In the genomic region with DNA sequence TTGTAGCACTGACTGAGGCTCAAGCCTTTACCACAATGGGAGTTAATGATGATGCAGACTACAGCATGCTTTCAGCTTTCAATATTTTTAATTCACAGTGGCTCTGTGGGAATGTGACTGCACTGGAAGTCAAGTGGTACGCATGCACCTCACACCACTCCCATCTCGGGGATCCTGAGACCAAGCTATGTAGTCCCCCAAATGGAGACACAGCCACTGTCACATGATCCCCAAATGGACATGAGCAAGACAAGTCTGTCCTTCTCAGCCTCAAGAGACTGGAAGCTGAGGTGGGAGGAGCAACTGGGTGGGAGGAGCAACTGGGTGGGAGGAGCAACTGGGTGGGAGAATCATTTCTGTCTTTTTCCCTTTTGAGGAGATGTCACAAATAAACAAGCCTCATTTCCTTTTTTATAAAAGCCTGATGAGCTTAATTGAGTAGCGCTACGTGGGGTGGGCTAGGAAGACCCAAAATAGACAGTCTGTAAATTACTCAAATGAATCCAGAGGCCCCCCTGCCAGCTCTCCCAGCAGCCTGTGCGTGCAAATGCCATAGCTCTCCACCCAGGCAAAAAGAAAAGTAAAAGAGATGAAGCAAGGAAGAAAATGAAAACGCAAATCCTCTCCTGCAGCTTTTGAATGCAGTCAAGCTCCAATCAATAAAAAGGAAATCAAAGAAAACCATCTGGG, we compare ENCODE assay signal across 16 mouse cellular contexts. TPM values are rescaled to one million over a fixed set of nuclear protein-coding genes. Genes with fewer than 3 reads are reported as not detected.
DNase-seq lines count a peak whose midpoint lies in the region; ATAC-seq and TF ChIP-seq lines count a peak whose summit lies in the region.
"Had no signal": no experiment of that assay in that cellular context is flagged by ENCODE, and none has a peak within 500 bp of the region (broad histone marks: within the 10 kb centered on the region; RNA-seq: fewer than 3 reads in every experiment).

No protein-coding gene starts in this region.

- H3K4me1 ChIP-seq in forebrain, embryonic 11.5 days (replicated peaks; ENCODE audit: control insufficient read depth, insufficient read depth, low read length), result peaks cover 3% of the 10 kb centered on the region; the same call in 1 of the 2 replicates
- no peaks in the 10 kb centered on the region for H3K4me1 ChIP-seq in hindbrain, embryonic 16.5 days (ENCODE audit: control insufficient read depth, insufficient read depth, low read depth, low read length)
- H3K4me1 ChIP-seq in neural tube, embryonic 14.5 days (ENCODE audit: control insufficient read depth, insufficient read depth, low read length), result no peaks in the 10 kb centered on the region
- H3K4me1 ChIP-seq: liver, embryonic 15.5 days; neural tube, embryonic 12.5 days had no signal

- DNase-seq in layer of hippocampus, adult 2 months (ENCODE audit: low spot score in 2 of 2), result no peak
- no peak for DNase-seq in layer of hippocampus, adult 8-10 months (ENCODE audit: low spot score in 2 of 2)
- no peak for DNase-seq in forebrain, embryonic 11.5 days (ENCODE audit: low spot score)
- DNase-seq in yolk sac, embryonic 10.5 days (ENCODE audit: low spot score), result no peak
- no peak for DNase-seq in frontal cortex, postnatal 10 days (ENCODE audit: low spot score in 2 of 2)
- DNase-seq in heart, postnatal 14 days, result no peak
- DNase-seq: B cell, adult 2 months; cerebellum, adult 11-12 months; kidney, adult 9 months; kidney, postnatal 4 days; layer of hippocampus, postnatal 36 days; lung, postnatal 10 days had no signal

- 40% methylated on average over 6 of the region's 6 CpGs for WGBS in forebrain, embryonic 11.5 days
- WGBS in hindbrain, embryonic 16.5 days, result 45% methylated on average over 6 of the region's 6 CpGs
- 46% methylated on average over 6 of the region's 6 CpGs for WGBS in neural tube, embryonic 14.5 days

- H3K36me3 ChIP-seq in forebrain, embryonic 11.5 days (ENCODE audit: control insufficient read depth, insufficient read depth, low read length), result no peaks in the 10 kb centered on the region
- no peaks in the 10 kb centered on the region for H3K36me3 ChIP-seq in hindbrain, embryonic 16.5 days (ENCODE audit: control insufficient read depth, insufficient read depth, low read length)
- H3K36me3 ChIP-seq in neural tube, embryonic 14.5 days (ENCODE audit: control insufficient read depth, insufficient read depth, low read length), result no peaks in the 10 kb centered on the region
- H3K36me3 ChIP-seq: liver, embryonic 15.5 days; neural tube, embryonic 12.5 days had no signal

- no peaks in the 10 kb centered on the region for H3K27me3 ChIP-seq in forebrain, embryonic 11.5 days (ENCODE audit: control insufficient read depth, insufficient read depth, low read length)
- H3K27me3 ChIP-seq in hindbrain, embryonic 16.5 days (replicated peaks; ENCODE audit: control insufficient read depth, insufficient read depth, low read length), result no peaks in the 10 kb centered on the region
- no peaks in the 10 kb centered on the region for H3K27me3 ChIP-seq in neural tube, embryonic 14.5 days (ENCODE audit: control insufficient read depth, insufficient read depth, low read length)
- H3K27me3 ChIP-seq: liver, embryonic 15.5 days; neural tube, embryonic 12.5 days had no signal

- H3K27ac ChIP-seq in layer of hippocampus, adult 2 months, result peak overlapping the region; percentile 72
- peak overlapping the region; percentile 32; the same call in 1 of the 2 replicates for H3K27ac ChIP-seq in forebrain, embryonic 11.5 days (ENCODE audit: low read depth, low read length)
- H3K27ac ChIP-seq in hindbrain, embryonic 16.5 days (ENCODE audit: low read depth, low read length), result 0 out of 2 replicates have a peak overlapping the region, but pooled peaks have one; percentile 17
- H3K27ac ChIP-seq in neural tube, embryonic 14.5 days (ENCODE audit: low read depth, low read length), result no peak overlapping the region
- H3K27ac ChIP-seq: liver, embryonic 15.5 days; neural tube, embryonic 12.5 days had no signal

- no peak overlapping the region for H3K9ac ChIP-seq in forebrain, embryonic 11.5 days (ENCODE audit: low read length)
- H3K9ac ChIP-seq in hindbrain, embryonic 16.5 days (ENCODE audit: low read depth, low read length), result no peak overlapping the region
- H3K9ac ChIP-seq in neural tube, embryonic 14.5 days (replicated peaks; ENCODE audit: low read depth, low read length), result no peak overlapping the region
- H3K9ac ChIP-seq: liver, embryonic 15.5 days; neural tube, embryonic 12.5 days had no signal

- ATAC-seq in forebrain, embryonic 11.5 days (replicated peaks; ENCODE audit: low FRiP score), result peak; percentile 55
- ATAC-seq in hindbrain, embryonic 16.5 days, result peak; percentile 65
- peak; percentile 46; the same call in 1 of the 2 replicates for ATAC-seq in neural tube, embryonic 14.5 days (ENCODE audit: low read depth)

- TF ChIP-seq CTCF in layer of hippocampus, adult 2 months (conservative IDR thresholded peaks at IDR 0.05), result no peak

- intact Hi-C loops in heart, postnatal 14 days (cut with DNase I), result no loop called here

- no peaks in the 10 kb centered on the region for H3K9me3 ChIP-seq in forebrain, embryonic 11.5 days (ENCODE audit: control insufficient read depth, low read length)
- no peaks in the 10 kb centered on the region for H3K9me3 ChIP-seq in hindbrain, embryonic 16.5 days (ENCODE audit: control insufficient read depth, low read length)
- H3K9me3 ChIP-seq in neural tube, embryonic 14.5 days (ENCODE audit: control insufficient read depth, low read length), result no peaks in the 10 kb centered on the region
- H3K9me3 ChIP-seq: liver, embryonic 15.5 days; neural tube, embryonic 12.5 days had no signal

- no peak overlapping the region for H3K4me3 ChIP-seq in layer of hippocampus, adult 2 months
- H3K4me3 ChIP-seq in forebrain, embryonic 11.5 days (ENCODE audit: low read depth, low read length), result no peak overlapping the region
- no peak overlapping the region for H3K4me3 ChIP-seq in hindbrain, embryonic 16.5 days (ENCODE audit: low read length)
- no peak overlapping the region for H3K4me3 ChIP-seq in neural tube, embryonic 14.5 days (ENCODE audit: low read depth, low read length)
- H3K4me3 ChIP-seq: liver, embryonic 15.5 days; neural tube, embryonic 12.5 days had no signal

- 0 out of 2 replicates have a peak overlapping the region, but pooled peaks have one; percentile 12 for H3K4me2 ChIP-seq in forebrain, embryonic 11.5 days (ENCODE audit: low read depth, low read length, severe bottlenecking)
- peak overlapping the region; percentile 34 for H3K4me2 ChIP-seq in hindbrain, embryonic 16.5 days (ENCODE audit: low read length)
- H3K4me2 ChIP-seq in neural tube, embryonic 14.5 days (ENCODE audit: low read depth, low read length), result no peak overlapping the region
- H3K4me2 ChIP-seq: liver, embryonic 15.5 days; neural tube, embryonic 12.5 days had no signal

RNA-seq across cellular contexts. Expression of gene Syt17, which starts 28.4 kb away (rescaled TPM):
- 10 to 100 TPM; 96.0 to 98.3 TPM for total RNA-seq in layer of hippocampus, adult 2 months (2021)
- total RNA-seq in layer of hippocampus, adult 8-10 months (2022), result 10 to 100 TPM; 61.5 to 90.0 (median 76.4) TPM
- 2.4 and 3.2 TPM in 2 replicates for polyA plus RNA-seq in forebrain, embryonic 11.5 days (2014; fragmentation: Nextera tagmentation; extraction: Ambion mirVana)
- 27.4 and 28.3 TPM in 2 replicates for polyA plus RNA-seq in hindbrain, embryonic 16.5 days (2015; fragmentation: Nextera tagmentation; extraction: Ambion mirVana)
- polyA plus RNA-seq in neural tube, embryonic 14.5 days (2014; fragmentation: Nextera tagmentation; extraction: Ambion mirVana), result 14.8 and 18.3 TPM in 2 replicates
- total RNA-seq in heart, postnatal 14 days (2021), result 1 to 10 TPM; 2.1 to 2.9 TPM

Comparison
In these comparisons a context has a peak if more than half of its experiments do, and no peak if none do; other contexts are left out.
1. RNA of gene Syt17, which starts 28.4 kb away (total RNA-seq): 96.0 to 98.3 TPM in layer of hippocampus, adult 2 months and 61.5 to 90.0 TPM in layer of hippocampus, adult 8-10 months; 2.1 to 2.9 TPM in heart, postnatal 14 days; every median in the first group is over 10 times any median in the second.
2. Peak in every context shown above with its lines, with median percentiles within 50 percentile points of each other: ATAC-seq.